Mouse (Mus musculus) CH12.LX (cell line): ENCODE measurements around the gene Ttyh2. TPM values are rescaled to one million over a fixed set of nuclear protein-coding genes. Genes with fewer than 3 reads are reported as not detected.

Source experiments
- DNase-seq: peaks from one replicate; pipeline ENCODE4 v3.0.0-alpha.2; 2013; ENCODE audit errors: extremely low read depth
- H3K27ac ChIP-seq: 2 replicates; pipeline ENCODE4 v1.5.1; 2012; ENCODE audit warnings: low read depth, mild to moderate bottlenecking, control low read depth, moderate library complexity; ENCODE audit not compliant: insufficient read depth
- H3K27me3 ChIP-seq: replicated peaks from 2 replicates; pipeline ENCODE3; 2012; ENCODE audit warnings: inconsistent platforms
- H3K36me3 ChIP-seq, 2 experiments: replicated peaks in 1 of 2; 2 replicates each; pipeline versions ENCODE3 to v1.6.1; 2012; ENCODE audit warnings: inconsistent platforms in 1 of 2, low read length in 1 of 2, mild to moderate bottlenecking in 1 of 2, mixed read lengths in 1 of 2, moderate library complexity in 1 of 2; ENCODE audit not compliant: control insufficient read depth in 1 of 2, insufficient read depth in 1 of 2
- H3K4me1 ChIP-seq, 2 experiments: 2 replicates each; pipeline ENCODE4 v1.6.1; 2012; ENCODE audit warnings: inconsistent platforms in 1 of 2, moderate library complexity in 1 of 2; ENCODE audit not compliant: insufficient read depth in 2 of 2, control insufficient read depth in 1 of 2
- H3K4me2 ChIP-seq: 2 replicates; pipeline ENCODE4 v1.6.1; 2012; ENCODE audit warnings: low read depth, mild to moderate bottlenecking, control low read depth; ENCODE audit not compliant: poor library complexity, insufficient read depth, severe bottlenecking
- H3K4me3 ChIP-seq, 3 experiments: fragments of 150-350 bp in 1 of 3; sonication (generic) in 1 of 3; replicated peaks in 1 of 3; 2 replicates each; pipeline versions ENCODE3 to v1.5.1; 2011 to 2012; ENCODE audit warnings: low read depth in 2 of 3, low read length in 2 of 3, mild to moderate bottlenecking in 2 of 3, moderate library complexity in 2 of 3, control low read depth in 1 of 3, improper control_type of control experiment in 1 of 3, inconsistent platforms in 1 of 3, mixed read lengths in 1 of 3; ENCODE audit not compliant: poor library complexity in 1 of 3
- H3K79me2 ChIP-seq: replicated peaks from 2 replicates; pipeline ENCODE4 v1.6.1; 2012; ENCODE audit warnings: mild to moderate bottlenecking, moderate library complexity; ENCODE audit not compliant: control insufficient read depth, poor library complexity, insufficient read depth, severe bottlenecking; ENCODE audit errors: extremely low read depth
- H3K9ac ChIP-seq: 2 replicates; pipeline ENCODE4 v1.6.1; 2012; ENCODE audit warnings: low read depth, mild to moderate bottlenecking, control low read depth, moderate library complexity; ENCODE audit not compliant: insufficient read depth
- H3K9me3 ChIP-seq: replicated peaks from 2 replicates; pipeline ENCODE3; 2012; ENCODE audit warnings: low read length, inconsistent platforms, mixed read lengths
- BHLHE40 ChIP-seq: IDR thresholded peaks from 2 replicates; pipeline ENCODE4 v1.6.1; 2011; ENCODE audit warnings: mild to moderate bottlenecking, low read depth, low read length, improper control_type of control experiment
- CHD1 ChIP-seq: IDR thresholded peaks from 2 replicates; pipeline ENCODE4 v1.6.1; 2012; ENCODE audit warnings: low read depth, low read length, improper control_type of control experiment, inconsistent platforms
- CHD2 ChIP-seq: IDR thresholded peaks from 2 replicates; pipeline ENCODE4 v1.6.1; 2011; ENCODE audit warnings: low read length, improper control_type of control experiment
- IRF4 ChIP-seq: IDR thresholded peaks from 2 replicates; pipeline ENCODE4 v1.6.1; 2014; ENCODE audit warnings: low read depth, mild to moderate bottlenecking, inconsistent platforms, low read length, improper control_type of control experiment
- KAT2A ChIP-seq: IDR thresholded peaks from 2 replicates; pipeline ENCODE4 v1.6.1; 2012; ENCODE audit warnings: low read length, improper control_type of control experiment, inconsistent platforms; ENCODE audit not compliant: insufficient replicate concordance
- MAX ChIP-seq: IDR thresholded peaks from 2 replicates; pipeline ENCODE4 v1.6.1; 2011; ENCODE audit warnings: low read length, improper control_type of control experiment
- MAZ ChIP-seq: IDR thresholded peaks from 2 replicates; pipeline ENCODE4 v1.6.1; 2012; ENCODE audit warnings: low read depth, mild to moderate bottlenecking, inconsistent platforms, low read length, improper control_type of control experiment, moderate library complexity
- NRF1 ChIP-seq: IDR thresholded peaks from 2 replicates; pipeline ENCODE4 v1.6.1; 2014; ENCODE audit warnings: low read depth, mild to moderate bottlenecking, inconsistent platforms, low read length, improper control_type of control experiment, moderate library complexity
- PAX5 ChIP-seq: IDR thresholded peaks from 2 replicates; pipeline ENCODE4 v1.6.1; 2012; ENCODE audit warnings: low read length, inconsistent platforms, mixed read lengths
- POLR2AphosphoS2 ChIP-seq: IDR thresholded peaks from 2 replicates; pipeline ENCODE4 v1.6.1; 2011; ENCODE audit warnings: low read depth, low read length, improper control_type of control experiment
- RCOR1 ChIP-seq: conservative IDR thresholded peaks from 2 replicates; pipeline ENCODE4 v1.6.1; 2012; ENCODE audit warnings: low read depth, mild to moderate bottlenecking, inconsistent platforms, low read length, improper control_type of control experiment
- SIN3A ChIP-seq: IDR thresholded peaks from 2 replicates; pipeline ENCODE4 v1.6.1; 2012; ENCODE audit warnings: low read length, improper control_type of control experiment, inconsistent platforms
- SMC3 ChIP-seq: IDR thresholded peaks from 2 replicates; pipeline ENCODE4 v1.6.1; 2011; ENCODE audit warnings: low read depth, low read length, improper control_type of control experiment
- UBTF ChIP-seq: IDR thresholded peaks from 2 replicates; pipeline ENCODE4 v1.6.1; 2012; ENCODE audit warnings: low read depth, mild to moderate bottlenecking, inconsistent platforms, low read length, improper control_type of control experiment, moderate library complexity
- USF1 ChIP-seq: IDR thresholded peaks from 2 replicates; pipeline ENCODE4 v1.6.1; 2014; ENCODE audit warnings: low read depth, mild to moderate bottlenecking, inconsistent platforms, low read length, improper control_type of control experiment
- ZC3H11A ChIP-seq: IDR thresholded peaks from 2 replicates; pipeline ENCODE4 v1.6.1; 2012; ENCODE audit warnings: low read depth, mild to moderate bottlenecking, inconsistent platforms, low read length, improper control_type of control experiment
- ZKSCAN1 ChIP-seq: IDR thresholded peaks from 2 replicates; pipeline ENCODE4 v1.6.1; 2012; ENCODE audit warnings: low read depth, inconsistent platforms, low read length, improper control_type of control experiment, borderline replicate concordance
- ZNF384 ChIP-seq: IDR thresholded peaks from 2 replicates; pipeline ENCODE4 v1.6.1; 2012; ENCODE audit warnings: low read depth, low read length, improper control_type of control experiment, inconsistent platforms
- dilution Hi-C: fragments of 300-500 bp; cut with MboI; formaldehyde crosslinking; loops from 2 replicates; pipeline ENCODE4 v1.14.3; 2020; ENCODE audit warnings: low sequenced_read_pairs; ENCODE audit not compliant: extremely low pct_unique_long_range_greater_than_20kb, extremely low pct_ligation_motif_present
- in situ Hi-C: fragments of 300-500 bp; cut with MboI; formaldehyde crosslinking; loops from 3 replicates; pipeline ENCODE4 v1.14.3; 2019; ENCODE audit warnings: low sequenced_read_pairs, low pct_ligation_motif_present, low pct_unique_long_range_greater_than_20kb, mixed read lengths
- polyA plus RNA-seq: library from polyadenylated mRNA; unstranded; fragments of >175 nt; gene quantifications from 2 replicates; pipeline ENCODE4 v1.2.1, GENCODE M21; 2012; ENCODE audit warnings: low read depth; ENCODE audit not compliant: insufficient read length
- total RNA-seq, 2 experiments: library from RNA; depleted of rRNA; stranded (reverse); fragments of 300-350 nt in 1 of 2; fragments of >200 nt in 1 of 2; gene quantifications; 2 replicates each; pipeline ENCODE4 v1.2.3; 2012 to 2014

The Ttyh2 gene
- total and polyA plus RNA-seq, 3 experiments: 0.82 to 2.4 (median 1.4) TPM

DNA sequence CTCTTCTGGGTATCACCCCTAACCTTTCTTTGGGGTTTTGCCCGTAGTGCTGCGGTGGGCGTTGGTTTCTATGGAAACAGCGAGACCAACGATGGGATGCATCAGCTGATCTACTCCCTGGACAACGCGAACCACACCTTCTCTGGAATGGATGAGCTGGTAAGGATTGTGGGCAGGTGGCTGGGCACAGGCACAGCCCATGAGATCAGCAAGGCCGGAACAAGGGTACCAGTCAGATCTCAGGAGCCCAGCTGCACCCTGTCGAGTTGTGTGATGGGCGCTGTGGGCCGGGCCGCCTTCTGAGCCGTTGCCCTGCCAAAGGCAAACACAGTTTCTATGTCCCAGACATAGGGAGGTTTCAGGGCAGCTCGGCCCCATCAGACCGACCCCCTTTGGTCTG, 15.0 kb downstream of the Ttyh2 start:
- H3K36me3 ChIP-seq: peaks cover 0 to 15% of the 10 kb centered on the region in 2 experiments

GRCm38 (mm10) chr11:114691454-114692182, 16.4 kb downstream of the Ttyh2 start:
- Histone ChIP-seq H3K27me3 (no peaks in the 10 kb centered on the region), H3K4me3 (no peak overlapping the region), H3K27ac (no peak overlapping the region), H3K9me3 (no peaks in the 10 kb centered on the region), H3K9ac (no peak overlapping the region), H3K4me2 (no peak overlapping the region), H3K79me2 (no peaks in the 10 kb centered on the region), H3K36me3 (peaks cover 0 to 10% of the 10 kb centered on the region in 2 experiments), H3K4me1 (peaks cover 0 to 22% of the 10 kb centered on the region in 2 experiments; a peak in 2 of 4 replicates)
- TF ChIP-seq PAX5: no peak
- TF ChIP-seq ZC3H11A: no peak
- TF ChIP-seq POLR2AphosphoS2: no peak
- no peak for TF ChIP-seq SIN3A
- TF ChIP-seq USF1: no peak
- peak; percentile 55 for TF ChIP-seq ZNF384
- in situ Hi-C loops: no loop called here
- dilution Hi-C loops: no loop called here
- no peak for DNase-seq

More for the DNA sequence above, 15.0 kb downstream of the Ttyh2 start:
- DNase-seq: no peak
- H3K27ac ChIP-seq: no peak overlapping the region
- no peaks in the 10 kb centered on the region for H3K9me3 ChIP-seq
- in situ Hi-C loops: no loop called here
- no peaks in the 10 kb centered on the region for H3K79me2 ChIP-seq
- no peaks in the 10 kb centered on the region for H3K27me3 ChIP-seq
- dilution Hi-C loops: no loop called here
- H3K4me1 ChIP-seq: peaks cover 0 to 28% of the 10 kb centered on the region in 2 experiments; a peak in 2 of 4 replicates
- H3K4me3 ChIP-seq: no peak overlapping the region
- H3K4me2 ChIP-seq: no peak overlapping the region
- no peak for TF ChIP-seq SMC3
- no peak for TF ChIP-seq MAX
- H3K9ac ChIP-seq: no peak overlapping the region

DNA sequence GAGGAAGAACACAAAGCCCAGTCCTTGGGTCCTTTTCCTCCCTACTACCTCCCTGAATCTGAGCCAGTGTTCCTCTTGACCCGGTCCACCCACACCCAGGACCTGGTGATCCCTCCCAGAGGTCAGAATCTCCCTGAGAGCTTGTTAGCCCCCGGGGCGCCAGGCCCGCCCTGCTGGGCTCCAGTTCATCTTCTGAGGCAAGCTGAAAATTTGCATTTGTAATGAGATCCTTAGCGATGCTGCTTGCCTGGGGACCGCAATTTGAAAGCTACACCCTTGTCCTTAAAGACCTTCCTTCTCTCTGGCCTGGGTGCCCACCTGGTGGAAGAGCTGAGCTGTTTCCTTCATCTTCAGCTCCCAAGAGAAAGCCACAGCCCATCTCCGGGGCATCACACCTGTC, 17.4 kb downstream of the Ttyh2 start:
- no peak for TF ChIP-seq RCOR1
- TF ChIP-seq NRF1: no peak
- TF ChIP-seq BHLHE40: no peak
- TF ChIP-seq UBTF: no peak
- TF ChIP-seq CHD1: no peak
- TF ChIP-seq POLR2AphosphoS2: no peak
- no peak for TF ChIP-seq CHD2
- TF ChIP-seq KAT2A: no peak
- TF ChIP-seq ZC3H11A: no peak
- no peak for TF ChIP-seq PAX5
- no peak for TF ChIP-seq IRF4
- no peak for TF ChIP-seq ZKSCAN1
- TF ChIP-seq MAZ: no peak
- no peak for TF ChIP-seq MAX
- DNase-seq: no peak
- H3K4me1 ChIP-seq: peaks cover 0 to 22% of the 10 kb centered on the region in 2 experiments; a peak in 2 of 4 replicates
- dilution Hi-C loops: no loop called here
- no peak overlapping the region for H3K4me2 ChIP-seq
- H3K27me3 ChIP-seq: no peaks in the 10 kb centered on the region
- no peaks in the 10 kb centered on the region for H3K9me3 ChIP-seq
- no peaks in the 10 kb centered on the region for H3K79me2 ChIP-seq
- no peak overlapping the region for H3K9ac ChIP-seq
- H3K36me3 ChIP-seq: peaks cover 0 to 16% of the 10 kb centered on the region in 2 experiments
- H3K4me3 ChIP-seq: no peak overlapping the region
- H3K27ac ChIP-seq: no peak overlapping the region
- in situ Hi-C loops: no loop called here
